Mouse (Mus musculus) limb, embryonic 12.5 days (tissue): ENCODE data around the gene Btg1. TPM values are rescaled to one million over a fixed set of nuclear protein-coding genes. Genes with fewer than 3 reads are reported as not detected.

Experiments
- ATAC-seq: fragments of 200-750 bp; cut with Nextera tagmentation; 2 replicates; pipeline ENCODE4 v1.8.0; 2017; ENCODE audit warnings: low read depth, moderate TSS enrichment; ENCODE audit not compliant: insufficient number of reproducible peaks, insufficient read depth, low FRiP score, low TSS enrichment
- H3K27ac ChIP-seq: fragments of 300-500 bp; sonication (generic); 2 replicates; pipeline ENCODE4 v1.5.1; 2016; ENCODE audit warnings: mild to moderate bottlenecking, moderate library complexity
- H3K27me3 ChIP-seq: fragments of 300-500 bp; sonication (generic); 2 replicates; pipeline ENCODE4 v1.6.1; 2016; ENCODE audit warnings: mild to moderate bottlenecking, moderate library complexity
- H3K36me3 ChIP-seq: fragments of 300-500 bp; sonication (generic); 2 replicates; pipeline ENCODE4 v1.6.1; 2016; ENCODE audit warnings: mild to moderate bottlenecking, moderate library complexity
- H3K4me1 ChIP-seq: fragments of 300-500 bp; sonication (generic); replicated peaks from 2 replicates; pipeline ENCODE4 v1.6.1; 2016
- H3K4me2 ChIP-seq: fragments of 300-500 bp; sonication (generic); 2 replicates; pipeline ENCODE4 v1.6.1; 2016; ENCODE audit warnings: mild to moderate bottlenecking, moderate library complexity
- H3K4me3 ChIP-seq: fragments of 300-500 bp; sonication (generic); replicated peaks from 2 replicates; pipeline ENCODE4 v1.5.1; 2016; ENCODE audit warnings: mild to moderate bottlenecking
- H3K9ac ChIP-seq: fragments of 300-500 bp; sonication (generic); replicated peaks from 2 replicates; pipeline ENCODE4 v1.6.1; 2016; ENCODE audit warnings: mild to moderate bottlenecking, moderate library complexity
- H3K9me3 ChIP-seq: fragments of 300-500 bp; sonication (generic); 2 replicates; pipeline ENCODE4 v1.6.1; 2016; ENCODE audit warnings: mild to moderate bottlenecking, moderate library complexity
- WGBS: fragments of 180-500 bp; shearing (Covaris S2); methylation state at CpG from one replicate; pipeline ENCODE4 v1.1.7; 2016; 5-methylcytosine and 5-hydroxymethylcytosine counted together
- polyA plus RNA-seq: library from polyadenylated mRNA; unstranded; fragments of >200 nt; fragmentation: Nextera tagmentation; extraction: Ambion mirVana; gene quantifications from 2 replicates; pipeline ENCODE4 v1.2.1, GENCODE M21; 2016

Gene Btg1
- polyA plus RNA-seq, 1 experiment from 2014 or later, result 59.8 TPM

DNA sequence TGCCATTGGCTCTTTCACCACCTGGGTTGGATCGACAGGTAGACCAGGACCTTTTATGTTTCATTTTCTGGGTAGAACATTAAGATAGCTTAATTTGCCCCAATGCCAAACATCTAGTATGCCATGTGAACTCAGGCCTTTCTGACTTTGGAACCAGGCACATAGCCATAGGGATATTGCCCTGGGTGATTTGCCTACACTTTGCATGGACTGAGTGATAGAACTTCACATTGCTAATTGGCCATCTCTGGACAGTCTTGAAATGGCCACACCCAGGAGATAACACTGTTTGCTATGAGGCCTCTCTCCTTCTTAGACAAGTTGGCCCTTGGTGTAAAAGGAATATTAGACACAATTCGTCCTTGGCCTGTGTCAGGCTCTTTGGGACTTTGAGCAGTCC lies 7.6 kb downstream of the Btg1 start:
- no peak for ATAC-seq
- Histone ChIP-seq H3K4me1 (peaks cover 64% of the 10 kb centered on the region), H3K27me3 (no peaks in the 10 kb centered on the region), H3K4me3 (no peak overlapping the region), H3K27ac (no peak overlapping the region), H3K9ac (no peak overlapping the region), H3K4me2 (no peak overlapping the region), H3K36me3 (peaks cover 79% of the 10 kb centered on the region), H3K9me3 (no peaks in the 10 kb centered on the region)
- 91% methylated on average over 2 of the region's 2 CpGs for WGBS

DNA sequence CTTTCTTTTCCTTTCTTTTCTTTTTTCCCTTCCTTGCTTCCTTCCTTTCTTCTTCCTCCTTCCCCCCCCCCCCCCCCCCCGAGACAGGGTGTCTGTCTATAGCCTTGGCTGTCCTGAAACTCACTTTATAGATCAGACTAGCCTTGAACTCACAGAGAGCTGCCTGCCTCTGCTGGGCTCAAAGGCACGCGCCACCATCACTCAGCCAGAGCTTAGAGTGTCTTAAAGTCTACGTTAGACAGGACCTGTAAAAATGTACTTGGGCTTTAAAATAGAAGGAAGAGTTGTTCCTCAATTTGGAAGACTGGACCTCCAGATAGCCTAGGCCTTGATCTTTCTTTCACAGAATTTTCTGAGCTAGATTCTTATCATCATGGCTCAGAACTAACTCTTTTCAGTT lies 8.3 kb downstream of the Btg1 start:
- WGBS, result 89% methylated on average over 4 of the region's 4 CpGs

DNA sequence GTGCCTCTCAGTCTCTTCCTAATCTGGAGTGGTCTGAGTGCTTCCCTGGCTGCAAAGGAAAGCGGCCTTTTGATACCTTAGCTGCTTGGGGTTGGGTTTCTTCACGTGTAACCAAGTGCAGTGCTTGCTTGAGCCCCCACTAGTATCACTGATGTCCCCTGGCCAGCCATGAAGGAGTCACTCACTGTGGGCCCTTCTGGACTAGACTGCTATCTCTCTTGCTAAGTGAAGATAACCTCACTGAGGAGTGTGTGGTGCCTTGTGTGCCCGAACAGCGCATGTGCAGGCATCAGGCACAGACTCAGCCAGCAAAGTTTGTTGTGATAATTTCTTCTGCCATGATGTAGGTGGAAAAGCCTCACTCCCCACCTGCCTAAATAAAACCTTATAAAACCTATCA lies 8.9 kb downstream of the Btg1 start:
- H3K27me3 ChIP-seq, result no peaks in the 10 kb centered on the region
- peaks cover 54% of the 10 kb centered on the region for H3K4me1 ChIP-seq
- peaks cover 75% of the 10 kb centered on the region for H3K36me3 ChIP-seq
- 75% methylated on average over 4 of the region's 4 CpGs for WGBS
- no peak overlapping the region for H3K9ac ChIP-seq
- 0 out of 2 replicates have a peak overlapping the region, but pooled peaks have one; percentile 4 for H3K27ac ChIP-seq
- H3K9me3 ChIP-seq, result no peaks in the 10 kb centered on the region
- no peak overlapping the region for H3K4me2 ChIP-seq
- no peak overlapping the region for H3K4me3 ChIP-seq
- ATAC-seq, result no peak

More for the DNA sequence above, 8.3 kb downstream of the Btg1 start:
- H3K27me3 ChIP-seq, result no peaks in the 10 kb centered on the region
- H3K27ac ChIP-seq, result no peak overlapping the region
- H3K4me1 ChIP-seq, result peaks cover 58% of the 10 kb centered on the region
- peaks cover 73% of the 10 kb centered on the region for H3K36me3 ChIP-seq
- ATAC-seq, result no peak
- H3K4me2 ChIP-seq, result no peak overlapping the region
- H3K9me3 ChIP-seq, result no peaks in the 10 kb centered on the region
- no peak overlapping the region for H3K4me3 ChIP-seq
- no peak overlapping the region for H3K9ac ChIP-seq

DNA sequence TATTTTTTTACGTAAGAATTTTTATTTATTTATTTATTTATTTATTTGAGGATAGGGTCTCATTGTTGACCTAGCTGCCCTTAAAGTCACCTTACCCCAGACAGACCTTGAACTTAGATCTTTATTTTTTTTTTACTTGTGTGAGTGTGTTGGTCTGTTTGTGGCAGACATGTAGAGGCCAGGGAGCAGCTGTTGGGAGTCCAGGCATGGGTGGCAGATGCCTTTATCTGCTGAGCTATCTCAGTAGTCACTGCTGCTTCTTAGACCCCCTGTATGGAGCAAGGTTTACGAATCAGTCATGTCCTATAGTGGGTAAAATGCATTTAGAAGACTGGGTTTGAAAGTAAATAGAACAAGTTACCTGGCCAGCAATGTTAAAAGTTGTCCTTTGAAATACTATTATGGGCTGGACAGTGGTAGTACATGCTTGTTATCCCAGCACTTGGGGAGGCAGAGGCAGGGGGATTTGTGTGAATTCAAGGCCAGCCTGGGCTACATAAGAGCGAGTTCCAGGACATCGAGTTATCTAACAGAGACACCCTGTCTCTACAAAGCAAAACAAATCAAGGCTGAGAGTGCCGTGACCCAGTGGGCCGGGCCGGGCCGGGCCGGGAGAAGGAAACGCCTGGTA lies 9.4 kb downstream of the Btg1 start:
- no peak overlapping the region for H3K9ac ChIP-seq
- WGBS, result 95% methylated on average over 10 of the region's 10 CpGs
- H3K4me1 ChIP-seq, result peaks cover 50% of the 10 kb centered on the region
- H3K4me3 ChIP-seq, result no peak overlapping the region
- ATAC-seq, result no peak
- H3K9me3 ChIP-seq, result no peaks in the 10 kb centered on the region
- H3K36me3 ChIP-seq, result peaks cover 72% of the 10 kb centered on the region
- H3K4me2 ChIP-seq, result 0 out of 2 replicates have a peak overlapping the region, but pooled peaks have one; percentile 8
- no peaks in the 10 kb centered on the region for H3K27me3 ChIP-seq
- H3K27ac ChIP-seq, result no peak overlapping the region

DNA sequence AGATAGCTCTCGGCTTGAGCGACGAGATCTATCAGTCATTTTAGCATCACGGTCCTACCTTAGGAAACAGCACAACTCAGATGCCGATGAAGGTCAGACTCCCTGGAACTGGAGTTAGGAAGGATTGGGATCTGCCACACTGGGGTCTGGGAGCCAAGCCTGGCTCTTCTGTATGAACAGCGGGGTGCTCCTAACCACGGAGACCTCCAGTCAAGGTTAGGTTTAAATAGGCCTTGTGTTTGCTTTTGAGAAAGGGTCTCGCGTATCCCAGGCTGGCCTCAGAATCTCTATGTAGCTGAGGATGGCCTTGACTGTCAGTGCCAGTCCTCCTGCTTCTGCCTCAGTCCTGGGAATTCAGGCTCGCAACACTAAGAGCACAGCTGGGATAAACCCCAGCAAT lies 10.5 kb downstream of the Btg1 start:
- Histone ChIP-seq H3K4me2 (no peak overlapping the region), H3K4me1 (peaks cover 40% of the 10 kb centered on the region), H3K9ac (no peak overlapping the region), H3K27me3 (no peaks in the 10 kb centered on the region), H3K4me3 (no peak overlapping the region), H3K27ac (no peak overlapping the region), H3K9me3 (no peaks in the 10 kb centered on the region), H3K36me3 (peaks cover 62% of the 10 kb centered on the region)
- WGBS, result 96% methylated on average over 10 of the region's 10 CpGs
- ATAC-seq, result no peak

DNA sequence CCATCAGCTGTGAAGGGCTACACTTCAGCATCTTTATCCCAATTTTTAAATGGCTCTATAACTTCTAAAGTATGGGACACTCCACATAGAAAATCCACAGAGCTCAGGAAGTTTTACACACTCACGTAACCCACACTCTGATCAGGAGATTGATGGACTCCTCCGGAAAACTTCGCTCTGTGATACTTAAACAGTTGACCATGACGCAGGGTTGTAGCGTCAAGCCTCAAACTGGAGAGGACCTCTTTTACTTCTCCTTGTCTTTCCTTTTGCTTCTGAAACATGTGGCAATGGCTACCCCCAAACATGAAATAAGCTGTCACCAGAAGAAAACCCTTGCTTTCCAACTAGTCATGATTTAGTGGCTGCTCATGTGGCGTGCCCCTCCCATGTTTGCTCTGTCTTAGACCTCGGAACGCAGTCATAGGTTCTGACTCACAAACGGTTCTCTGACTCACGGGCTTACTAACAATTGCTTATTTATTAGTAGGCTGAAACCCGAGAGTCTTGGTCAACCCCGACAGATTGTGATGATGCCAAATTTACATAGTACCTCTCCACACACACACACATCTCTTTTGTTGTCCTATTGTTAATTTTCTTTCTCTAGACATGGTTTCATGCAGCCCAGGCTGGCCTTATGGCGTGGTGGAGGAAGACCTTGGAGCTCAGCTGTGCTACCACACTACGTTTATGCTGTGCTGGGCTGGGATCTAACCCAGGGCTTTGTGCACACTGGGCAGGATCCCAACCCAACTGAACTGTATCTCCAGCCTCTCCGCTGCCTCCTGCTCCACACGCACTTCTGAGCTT lies 11.5 kb downstream of the Btg1 start:
- WGBS, result 87% methylated on average over 16 of the region's 16 CpGs
- Histone ChIP-seq H3K9ac (no peak overlapping the region), H3K4me3 (no peak overlapping the region), H3K27me3 (no peaks in the 10 kb centered on the region), H3K4me2 (no peak overlapping the region), H3K4me1 (peaks cover 32% of the 10 kb centered on the region), H3K36me3 (peaks cover 53% of the 10 kb centered on the region), H3K9me3 (no peaks in the 10 kb centered on the region), H3K27ac (no peak overlapping the region)
- no peak for ATAC-seq

DNA sequence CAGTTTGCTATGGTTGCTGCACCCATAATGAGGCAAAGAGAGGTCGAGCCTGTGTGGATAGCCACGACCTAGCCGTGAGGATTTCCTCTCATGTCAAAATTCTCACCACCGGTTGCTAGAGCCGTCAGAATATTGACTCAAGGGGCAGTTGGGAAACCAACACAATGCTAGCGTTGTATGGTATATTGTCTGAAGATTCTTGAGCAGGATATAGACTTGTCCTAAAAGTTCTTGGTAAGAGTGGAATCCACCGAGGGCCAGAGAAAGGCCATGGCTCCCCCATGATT lies 12.1 kb downstream of the Btg1 start:
- WGBS, result 89% methylated on average over 7 of the region's 7 CpGs
- Histone ChIP-seq H3K27ac (no peak overlapping the region), H3K4me1 (peaks cover 27% of the 10 kb centered on the region), H3K9me3 (no peaks in the 10 kb centered on the region), H3K4me2 (no peak overlapping the region), H3K36me3 (peaks cover 48% of the 10 kb centered on the region), H3K9ac (no peak overlapping the region), H3K4me3 (no peak overlapping the region), H3K27me3 (no peaks in the 10 kb centered on the region)
- no peak for ATAC-seq

DNA sequence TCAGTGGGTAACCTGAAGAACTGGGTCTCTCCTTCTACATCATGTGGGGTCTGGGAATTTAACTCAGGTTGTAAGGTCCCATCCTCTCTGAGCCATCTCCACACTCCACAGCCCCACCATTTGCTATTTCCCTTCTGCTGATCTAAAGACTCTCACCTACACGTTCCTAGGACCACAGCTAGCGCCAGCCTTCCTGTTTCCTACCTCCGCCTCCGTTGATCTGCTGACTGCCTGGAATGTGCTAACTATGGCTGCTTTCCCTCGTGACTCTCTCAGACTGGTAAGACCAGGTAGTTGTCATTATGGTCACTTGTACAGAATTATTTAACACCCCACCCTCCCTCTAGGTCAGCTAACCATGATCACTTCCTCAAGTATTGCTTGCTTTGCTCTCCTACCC lies 13.3 kb downstream of the Btg1 start:
- Histone ChIP-seq H3K9ac (no peak overlapping the region), H3K4me3 (no peak overlapping the region), H3K4me1 (peaks cover 17% of the 10 kb centered on the region; the same call in 1 of the 2 replicates), H3K36me3 (peaks cover 40% of the 10 kb centered on the region), H3K27me3 (no peaks in the 10 kb centered on the region), H3K27ac (no peak overlapping the region), H3K4me2 (no peak overlapping the region), H3K9me3 (no peaks in the 10 kb centered on the region)
- WGBS, result 72% methylated on average over 5 of the region's 5 CpGs
- no peak for ATAC-seq

DNA sequence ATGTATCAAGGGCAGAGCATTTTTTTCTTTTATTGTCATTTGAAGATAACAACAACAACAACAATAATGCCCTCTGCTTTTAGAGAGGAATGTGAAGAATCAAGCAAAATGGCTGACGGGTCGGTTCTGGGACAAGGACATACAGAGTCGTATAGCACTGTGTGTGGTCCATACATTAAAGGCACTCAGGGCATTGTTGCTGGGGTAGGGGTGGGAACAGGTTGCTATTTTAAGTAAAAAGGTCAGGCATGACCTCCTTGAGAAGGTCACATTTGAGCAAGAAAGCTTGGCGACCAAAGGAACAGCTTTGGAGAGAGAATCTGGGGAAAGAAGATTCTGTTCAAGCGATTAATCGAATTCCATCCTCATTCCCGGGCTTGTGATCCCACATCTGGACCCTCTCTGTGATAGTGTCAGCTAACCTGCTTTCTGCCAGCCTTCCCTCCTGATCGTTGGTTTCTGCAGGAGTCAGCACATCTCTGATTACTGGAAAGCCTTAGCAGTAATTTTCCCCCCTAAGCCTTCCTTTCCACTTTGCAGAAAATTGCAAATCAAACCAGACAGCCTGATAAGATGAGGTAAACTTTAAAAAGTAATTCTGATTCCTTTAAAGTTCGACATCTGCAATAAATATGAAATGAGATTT lies 14.4 kb downstream of the Btg1 start:
- no peak overlapping the region for H3K27ac ChIP-seq
- no peak for ATAC-seq
- WGBS, result 60% methylated on average over 9 of the region's 9 CpGs

DNA sequence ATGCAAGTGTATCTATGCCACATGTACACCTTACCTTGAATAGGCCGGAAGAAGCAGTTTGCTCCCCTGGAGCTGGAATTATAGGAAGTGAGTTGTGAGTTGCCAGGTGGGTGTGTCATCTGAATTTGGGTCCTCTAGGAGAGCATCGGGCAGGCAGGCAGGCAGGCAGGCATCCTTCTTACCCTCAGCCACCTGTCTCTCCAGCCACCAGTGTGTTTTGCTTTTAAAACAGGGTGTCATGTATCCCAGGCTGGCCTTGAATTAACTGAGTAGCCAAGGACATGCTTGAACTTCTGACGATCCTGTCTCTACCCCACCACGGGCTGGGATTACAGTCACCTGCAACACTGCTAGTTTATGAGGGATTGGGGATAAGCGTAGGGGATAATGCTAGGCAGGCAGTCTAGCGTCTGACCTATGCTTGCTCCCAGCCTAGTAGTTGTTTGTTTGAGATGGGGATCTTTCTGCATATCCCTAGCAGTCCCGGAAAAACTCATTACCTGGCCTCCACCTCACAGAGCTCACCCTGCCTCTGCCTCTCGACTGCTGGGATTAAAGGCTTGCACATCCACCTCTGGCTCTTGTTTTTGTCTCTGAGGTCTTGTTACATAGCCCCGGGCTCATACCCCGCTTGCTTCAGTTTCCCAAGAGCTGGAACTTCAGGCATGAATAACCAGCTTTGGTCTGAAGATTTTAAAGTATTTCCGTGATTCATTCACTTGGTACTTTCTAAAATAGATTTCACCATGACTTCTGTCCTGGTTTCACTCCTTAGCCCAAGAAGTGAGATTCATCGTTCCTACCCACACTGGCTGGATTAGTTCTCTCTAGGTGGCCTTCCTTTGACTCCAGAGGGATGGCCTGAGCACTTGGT lies 15.7 kb downstream of the Btg1 start:
- H3K27ac ChIP-seq, result no peak overlapping the region
- no peaks in the 10 kb centered on the region for H3K27me3 ChIP-seq
- 71% methylated on average over 12 of the region's 12 CpGs for WGBS
- no peak overlapping the region for H3K9ac ChIP-seq
- H3K36me3 ChIP-seq, result peaks cover 20% of the 10 kb centered on the region
- H3K4me2 ChIP-seq, result no peak overlapping the region
- H3K4me1 ChIP-seq, result no peaks in the 10 kb centered on the region
- no peak for ATAC-seq
- no peak overlapping the region for H3K4me3 ChIP-seq
- no peaks in the 10 kb centered on the region for H3K9me3 ChIP-seq

More for the DNA sequence above, 14.4 kb downstream of the Btg1 start:
- H3K9ac ChIP-seq, result no peak overlapping the region
- no peaks in the 10 kb centered on the region for H3K9me3 ChIP-seq
- peaks cover 9% of the 10 kb centered on the region; the same call in 1 of the 2 replicates for H3K4me1 ChIP-seq
- no peak overlapping the region for H3K4me2 ChIP-seq
- no peaks in the 10 kb centered on the region for H3K27me3 ChIP-seq
- H3K36me3 ChIP-seq, result peaks cover 33% of the 10 kb centered on the region
- no peak overlapping the region for H3K4me3 ChIP-seq

DNA sequence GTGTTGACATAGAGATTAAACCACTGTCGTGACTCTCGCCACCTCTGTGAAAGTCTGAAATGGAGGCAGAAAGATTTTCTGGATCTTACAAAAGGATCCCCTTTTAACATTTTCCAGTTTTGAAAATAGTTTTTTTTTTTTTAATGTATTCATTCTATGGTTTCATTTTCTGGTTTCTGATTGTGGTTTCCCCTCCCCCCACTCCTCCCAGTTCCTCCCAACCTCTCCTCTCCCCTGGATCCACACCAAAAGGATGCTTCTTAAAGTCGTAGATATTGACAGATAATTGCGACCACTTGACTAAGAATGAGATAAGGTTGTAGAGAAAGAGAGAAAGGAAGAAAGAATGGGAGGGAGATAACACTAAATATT lies 16.3 kb downstream of the Btg1 start:
- Histone ChIP-seq H3K4me1 (no peaks in the 10 kb centered on the region), H3K9me3 (no peaks in the 10 kb centered on the region), H3K36me3 (peaks cover 17% of the 10 kb centered on the region), H3K27ac (no peak overlapping the region), H3K4me3 (no peak overlapping the region), H3K27me3 (no peaks in the 10 kb centered on the region), H3K9ac (no peak overlapping the region), H3K4me2 (no peak overlapping the region)
- no peak for ATAC-seq
- 81% methylated on average over 4 of the region's 4 CpGs for WGBS
